Mouse (Mus musculus) telencephalon, adult 2 months (tissue): ENCODE data around the gene Nup85.

Experiments
- DNase-seq: peaks from one replicate; pipeline ENCODE4 v3.0.0-alpha.2; 2011; ENCODE audit warnings: low read depth, low spot score

Nup85 gene

DNA sequence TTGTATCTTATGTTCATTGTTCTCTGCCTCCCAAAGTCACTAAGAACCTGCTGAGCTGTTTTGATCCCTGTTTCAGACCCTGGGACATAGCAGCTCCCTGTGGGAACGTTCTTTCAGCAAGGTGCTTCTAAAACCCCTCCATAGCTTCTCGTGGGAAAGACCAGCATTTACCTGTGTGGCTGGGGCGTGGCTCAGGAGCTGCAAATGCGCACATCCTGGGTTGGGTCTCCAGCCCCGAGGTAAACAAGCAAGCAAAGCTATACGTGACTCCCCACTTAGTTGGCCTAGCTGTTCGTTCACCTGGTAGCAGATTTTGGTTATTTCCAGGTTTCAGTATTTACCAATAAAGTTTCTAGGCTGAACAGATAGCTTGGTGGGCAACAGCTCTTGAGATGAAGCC, 68.0 kb downstream of the Nup85 start:
- DNase-seq: no peak

- no peak for DNase-seq
These were observed 68.6 kb downstream of the Nup85 start for GRCm38 (mm10) chr11:115632862-115633261.
